Mouse (Mus musculus) kidney, adult 9 months (tissue): Measurements from ENCODE around the gene Vldlr.

Source experiments
- DNase-seq: peaks from one replicate; pipeline ENCODE4 v3.0.0; 2022

The Vldlr gene

DNA sequence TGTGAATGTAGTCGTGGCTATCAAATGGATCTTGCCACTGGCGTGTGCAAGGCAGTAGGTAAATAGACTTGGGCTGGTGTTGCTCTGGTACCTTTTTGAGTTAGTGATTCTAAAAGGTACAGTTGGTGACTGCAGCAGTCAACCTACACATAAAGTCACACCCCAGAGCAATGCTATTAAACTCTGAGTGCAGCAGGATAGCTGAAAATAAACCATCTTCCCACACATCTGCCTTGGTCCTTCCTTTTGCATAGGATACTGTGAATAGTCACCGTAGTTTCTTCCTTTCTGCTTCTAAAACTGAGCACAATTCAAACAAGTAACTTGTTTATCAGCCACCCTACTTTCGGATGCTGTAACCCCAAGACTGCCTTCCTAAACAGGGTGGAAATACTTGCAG is 23.6 kb downstream of the Vldlr start:
- DNase-seq, result no peak

DNA sequence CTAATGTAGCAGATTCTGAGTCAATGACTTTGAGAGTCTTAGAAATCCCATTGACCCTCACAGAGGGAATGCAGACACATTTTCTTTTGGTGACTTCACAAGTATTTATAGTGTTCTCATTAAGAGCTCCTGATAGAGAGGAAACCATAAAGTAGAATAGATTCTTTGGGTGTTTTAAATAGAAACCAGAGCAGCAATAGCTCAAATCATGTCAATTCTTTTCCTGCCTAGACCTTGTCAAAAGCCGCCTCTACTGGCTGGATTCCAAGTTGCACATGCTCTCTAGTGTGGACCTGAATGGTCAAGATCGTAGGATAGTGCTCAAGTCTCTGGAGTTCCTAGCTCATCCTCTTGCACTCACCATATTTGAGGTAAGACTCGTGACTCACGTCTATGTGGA is 27.2 kb downstream of the Vldlr start:
- no peak for DNase-seq

DNA sequence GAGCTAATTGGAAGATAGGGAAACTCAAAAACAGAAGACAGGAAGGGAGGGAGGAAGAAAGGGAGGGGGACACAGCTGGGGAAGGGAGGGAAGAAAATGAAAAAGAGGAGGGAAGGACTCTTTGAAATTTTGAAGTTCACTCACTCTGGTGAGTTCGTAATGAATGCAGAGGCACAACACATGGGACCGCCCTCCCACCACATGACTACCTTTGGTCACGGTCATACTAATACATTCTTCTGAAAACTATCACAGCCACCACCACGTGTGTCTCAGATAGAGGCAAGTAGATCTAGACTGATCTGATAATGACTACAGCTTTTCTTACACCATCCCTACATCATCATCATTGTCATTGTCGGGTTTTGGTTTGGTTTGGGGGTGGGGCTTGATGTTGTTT is 38.5 kb downstream of the Vldlr start:
- peak; percentile 61 for DNase-seq

DNA sequence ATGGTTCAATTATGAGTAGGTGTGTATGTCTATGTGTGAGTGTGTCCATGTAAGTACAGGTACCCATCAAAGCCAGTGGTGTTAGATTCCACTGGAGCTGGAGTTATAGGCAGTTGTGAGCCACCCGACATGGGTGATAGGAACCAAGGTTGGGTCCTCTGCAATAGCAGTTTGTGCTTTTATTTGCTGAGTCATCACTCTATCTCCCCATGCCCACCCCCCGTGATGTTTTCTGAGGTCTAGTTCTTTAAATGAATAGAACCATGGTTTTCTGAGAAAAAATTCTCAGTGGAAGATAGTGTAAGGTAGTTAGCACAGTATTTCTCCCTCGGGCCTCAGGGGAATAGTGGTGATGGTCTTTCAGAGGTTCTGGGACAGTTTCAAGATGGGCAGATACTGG is 39.4 kb downstream of the Vldlr start:
- no peak for DNase-seq

DNA sequence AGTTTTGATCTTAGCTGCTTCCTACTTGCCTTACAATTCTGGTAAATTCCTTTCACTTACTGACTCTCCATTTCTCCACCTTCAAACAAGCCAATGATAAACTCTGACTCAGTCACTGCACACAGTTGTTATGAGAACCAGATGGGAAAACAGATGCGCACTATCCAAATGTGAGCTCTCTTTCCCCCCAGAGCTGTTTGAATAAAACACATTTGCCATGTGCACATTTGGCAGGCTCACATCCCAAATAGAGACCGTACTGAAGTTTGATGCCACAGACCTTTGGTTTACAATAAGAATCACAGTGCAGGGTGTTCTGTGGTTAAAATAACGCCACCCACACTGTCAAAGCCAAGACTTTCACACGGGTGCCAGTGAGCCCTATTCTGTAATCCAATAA is 43.8 kb downstream of the Vldlr start:
- no peak for DNase-seq

DNA sequence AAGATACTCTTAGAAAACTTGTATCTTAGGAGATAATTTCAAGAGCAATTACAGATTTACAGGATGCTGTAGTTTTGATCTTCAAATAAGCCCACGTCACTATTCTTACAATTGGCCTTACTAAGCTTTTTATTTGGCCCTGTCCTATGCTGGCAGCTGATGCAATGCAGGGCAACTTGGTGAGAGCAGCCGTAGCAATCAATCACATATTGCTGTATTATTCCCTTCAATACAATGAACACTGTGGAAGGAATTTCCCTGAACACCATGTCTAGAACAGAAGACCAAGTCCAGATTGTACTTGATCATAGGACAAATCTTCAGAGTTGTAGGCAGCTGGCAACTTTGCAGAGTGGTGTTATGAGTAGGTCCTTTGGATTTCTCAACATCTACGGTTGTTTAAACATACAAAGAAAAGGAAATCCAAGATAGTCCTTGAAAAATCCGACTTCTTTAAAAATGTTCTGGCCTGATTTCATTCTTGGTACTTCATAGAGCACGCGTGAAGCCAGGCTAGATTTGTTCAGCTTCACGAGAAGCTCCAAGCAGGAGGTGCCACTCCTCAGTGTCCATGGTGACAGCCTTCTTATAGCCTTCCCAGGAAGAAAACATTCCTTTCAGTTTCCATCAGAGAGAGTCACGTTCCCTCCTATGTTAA is 44.5 kb downstream of the Vldlr start:
- DNase-seq, result no peak

DNA sequence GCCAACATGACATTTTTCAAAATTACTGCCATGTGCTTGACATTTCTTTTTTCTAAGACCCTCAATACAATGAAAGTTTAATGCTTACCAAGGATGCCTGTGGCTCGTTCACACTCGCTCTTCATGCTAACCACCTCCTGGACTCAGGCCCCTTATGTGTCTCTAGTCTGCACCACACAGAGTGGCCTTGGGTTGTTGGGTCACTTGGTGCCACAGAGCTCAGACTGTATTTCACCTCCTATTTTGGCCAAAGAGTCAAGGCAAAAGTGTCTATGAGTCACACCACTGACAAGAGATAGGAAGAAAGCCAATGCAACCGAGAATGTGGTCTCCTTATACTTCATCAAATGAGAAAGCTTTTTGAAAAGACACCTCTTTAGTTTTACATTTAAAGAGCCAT is 45.9 kb downstream of the Vldlr start:
- no peak for DNase-seq

DNA sequence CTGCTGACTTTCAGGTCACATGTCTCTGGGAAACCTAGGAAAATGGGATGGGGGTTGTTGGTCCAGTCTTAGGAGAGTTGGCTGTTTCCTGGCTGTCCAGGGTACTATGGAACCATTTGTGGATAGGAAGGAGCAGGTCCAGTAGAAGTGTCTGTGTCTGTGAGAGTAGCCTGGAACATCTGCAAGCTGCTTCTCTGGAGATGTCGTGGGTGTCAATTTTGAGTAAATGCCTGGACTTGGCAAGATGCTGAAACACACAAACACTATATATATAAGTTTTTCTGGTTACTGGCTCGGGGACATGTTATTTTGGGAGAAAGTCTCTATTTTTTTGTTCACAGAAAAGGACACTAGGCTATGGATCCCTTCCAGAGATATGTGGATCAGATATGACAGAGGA is 57.1 kb downstream of the Vldlr start:
- no peak for DNase-seq

DNA sequence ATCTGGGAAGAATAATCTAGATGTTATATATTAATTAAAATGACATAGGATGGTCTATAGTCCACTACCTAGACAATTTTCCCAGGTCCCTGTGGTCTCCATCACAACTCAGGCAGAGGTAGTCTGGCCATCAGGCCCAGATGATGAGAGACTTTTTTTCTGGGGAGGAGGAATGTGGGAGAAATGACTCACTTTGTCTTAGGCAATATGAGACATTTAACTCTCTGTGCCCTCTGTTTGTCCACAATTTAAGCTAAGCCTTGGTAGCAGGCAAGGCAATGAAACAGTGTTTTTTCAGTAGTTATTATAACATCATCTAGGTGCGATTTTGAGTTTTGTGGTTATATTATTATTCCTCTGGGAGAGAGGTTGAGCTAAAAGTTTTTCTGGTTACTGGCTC is 58.1 kb downstream of the Vldlr start:
- no peak for DNase-seq

DNA sequence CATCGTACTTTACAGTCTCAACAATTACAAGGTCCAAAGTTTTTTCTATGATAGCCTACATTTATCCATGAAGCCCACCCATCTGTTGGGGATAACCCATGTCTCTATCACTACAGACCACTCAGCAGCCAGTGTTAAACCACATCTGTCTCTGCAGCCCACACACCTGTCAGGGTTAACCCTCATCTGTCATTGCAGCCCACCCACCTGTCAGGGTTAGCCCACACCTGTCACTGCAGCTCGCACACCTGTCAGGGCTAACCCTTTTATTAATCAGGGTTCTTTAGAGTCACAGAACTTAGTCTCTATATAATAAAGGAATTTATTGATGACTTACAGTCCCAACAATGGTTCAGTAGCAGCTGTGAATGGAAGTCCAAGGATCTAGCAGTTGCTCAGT is 62.9 kb downstream of the Vldlr start:
- no peak for DNase-seq
